Mouse (Mus musculus): ENCODE data around the gene Fam122c. TPM values are rescaled to one million over a fixed set of nuclear protein-coding genes. Genes with fewer than 3 reads are reported as not detected.
A peak's percentile ranks its signal among the peaks of the same experiment; 100 is the strongest.
"Not testable (repeated sequence)": the region's sequence is repeated elsewhere in the genome, so short reads cannot be mapped to it uniquely, and the experiment has no call there.

Gene Fam122c
- polyA plus RNA-seq, 1 experiment from 2014 or later: not detected

- no peaks in the 10 kb centered on the region for H3K36me3 ChIP-seq
- no peaks in the 10 kb centered on the region for H3K9me3 ChIP-seq (replicated peaks)
- no peak overlapping the region for H3K9ac ChIP-seq
- WGBS: 19% methylated on average over 10 of the region's 10 CpGs
- H3K4me2 ChIP-seq (replicated peaks): peak overlapping the region; percentile 73
- peak overlapping the region; percentile 57 for H3K4me3 ChIP-seq (replicated peaks)
- ATAC-seq (ENCODE audit: insufficient number of reproducible peaks, low FRiP score, low TSS enrichment, low read depth): no peak
- H3K4me1 ChIP-seq: 0 out of 2 replicates have a peak, but pooled peaks cover 6% of the 10 kb centered on the region
- no peaks in the 10 kb centered on the region for H3K27me3 ChIP-seq
- no peak overlapping the region; the same call in 1 of the 2 replicates for H3K27ac ChIP-seq (replicated peaks)
Observed at GRCm38 (mm10) chrX:53270063-53270432, 3.2 kb upstream of the Fam122c start.

DNA sequence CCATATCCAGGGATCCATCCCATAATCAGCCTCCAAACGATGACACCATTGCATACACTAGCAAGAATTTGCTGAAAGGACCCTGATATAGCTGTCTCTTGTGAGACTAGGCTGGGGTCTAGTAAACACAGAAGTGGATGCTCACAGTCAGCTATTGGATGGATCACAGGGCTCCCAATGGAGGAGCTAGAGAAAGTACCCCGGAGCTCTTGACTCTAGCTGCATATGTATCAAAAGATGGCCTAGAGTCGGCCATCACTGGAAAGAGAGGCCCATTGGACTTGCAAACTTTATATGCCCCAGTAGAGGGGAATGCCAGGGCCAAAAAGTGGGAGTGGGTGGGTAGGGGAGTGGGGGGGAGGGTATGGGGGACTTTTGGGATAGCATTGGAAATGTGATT lies 1.6 kb upstream of the Fam122c start:
- not testable (repeated sequence) for H3K9ac ChIP-seq; H3K36me3 ChIP-seq; H3K9me3 ChIP-seq (replicated peaks); H3K4me2 ChIP-seq (replicated peaks); H3K4me1 ChIP-seq; H3K4me3 ChIP-seq (replicated peaks); ATAC-seq (ENCODE audit: insufficient number of reproducible peaks, low FRiP score, low TSS enrichment, low read depth); H3K27ac ChIP-seq (replicated peaks); H3K27me3 ChIP-seq
- WGBS: 79% methylated on average over 3 of the region's 3 CpGs

DNA sequence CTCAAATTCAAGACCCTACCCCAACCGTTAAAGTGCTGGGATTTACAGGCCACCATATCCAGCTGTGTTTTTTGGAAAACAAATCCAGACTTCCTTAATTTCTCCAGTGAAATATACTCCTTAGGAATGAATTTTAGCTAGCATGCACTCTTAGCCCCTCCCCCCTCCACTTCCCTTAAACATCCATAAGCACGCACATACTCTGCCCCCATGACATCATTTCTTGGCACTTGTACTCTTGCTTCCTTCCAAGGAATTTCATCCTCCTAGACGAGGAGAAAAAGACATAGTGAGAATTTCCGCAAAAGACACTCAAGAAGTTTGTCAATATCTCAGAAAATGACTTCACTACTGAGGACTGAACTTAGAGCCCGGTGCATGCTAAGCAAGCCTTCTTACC lies 14.7 kb downstream of the Fam122c start:
- ATAC-seq (ENCODE audit: insufficient number of reproducible peaks, low FRiP score, low TSS enrichment, low read depth): no peak
- 61% methylated on average over 5 of the region's 5 CpGs for WGBS
- H3K9ac ChIP-seq: no peak overlapping the region
- H3K27ac ChIP-seq (replicated peaks): no peak overlapping the region
- H3K27me3 ChIP-seq: no peaks in the 10 kb centered on the region
- no peak overlapping the region for H3K4me3 ChIP-seq (replicated peaks)
- no peak overlapping the region for H3K4me2 ChIP-seq (replicated peaks)
- no peaks in the 10 kb centered on the region for H3K36me3 ChIP-seq
- H3K4me1 ChIP-seq: no peaks in the 10 kb centered on the region
- no peaks in the 10 kb centered on the region for H3K9me3 ChIP-seq (replicated peaks)

- H3K9me3 ChIP-seq (replicated peaks): no peaks in the 10 kb centered on the region
- no peak overlapping the region for H3K27ac ChIP-seq (replicated peaks)
- ATAC-seq (ENCODE audit: insufficient number of reproducible peaks, low FRiP score, low TSS enrichment, low read depth): no peak
- H3K27me3 ChIP-seq: no peaks in the 10 kb centered on the region
- 56% methylated on average over 2 of the region's 2 CpGs for WGBS
- no peak overlapping the region for H3K4me2 ChIP-seq (replicated peaks)
- no peaks in the 10 kb centered on the region for H3K36me3 ChIP-seq
- H3K4me1 ChIP-seq: no peaks in the 10 kb centered on the region
- H3K9ac ChIP-seq: no peak overlapping the region
- H3K4me3 ChIP-seq (replicated peaks): no peak overlapping the region
Observed at GRCm38 (mm10) chrX:53320564-53320963, 47.3 kb downstream of the Fam122c start.

DNA sequence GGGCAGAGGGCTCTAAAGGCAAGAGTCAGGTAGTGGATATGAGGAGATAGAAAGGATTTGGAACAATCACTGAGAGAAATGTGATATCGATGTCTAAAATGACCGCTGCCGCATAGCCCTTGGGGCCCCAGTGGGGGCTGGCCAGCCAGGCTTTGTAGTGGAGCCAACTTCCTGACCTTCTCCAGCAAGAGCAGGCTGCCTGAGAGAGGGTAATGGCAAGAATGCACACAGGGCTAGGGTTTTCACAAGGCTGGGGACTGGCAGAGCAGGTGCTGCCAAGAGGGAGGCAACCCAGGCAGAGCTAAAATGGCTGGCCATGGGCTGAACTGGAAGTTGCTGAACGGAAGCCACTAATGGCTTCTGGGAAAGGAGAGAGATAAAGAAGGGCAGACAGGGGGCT lies 47.9 kb downstream of the Fam122c start:
- WGBS: 62% methylated on average over 4 of the region's 4 CpGs

GRCm38 (mm10) chrX:53330396-53330795 lies 57.2 kb downstream of the Fam122c start:
- no peak for ATAC-seq (ENCODE audit: insufficient number of reproducible peaks, low FRiP score, low TSS enrichment, low read depth)
- Histone ChIP-seq H3K9me3 (replicated peaks) (no peaks in the 10 kb centered on the region), H3K27me3 (no peaks in the 10 kb centered on the region), H3K9ac (no peak overlapping the region), H3K4me3 (replicated peaks) (no peak overlapping the region), H3K4me2 (replicated peaks) (no peak overlapping the region), H3K36me3 (no peaks in the 10 kb centered on the region), H3K27ac (replicated peaks) (no peak overlapping the region), H3K4me1 (no peaks in the 10 kb centered on the region)
- WGBS: 85% methylated on average over 4 of the region's 4 CpGs

More for the DNA sequence above, 47.9 kb downstream of the Fam122c start:
- Histone ChIP-seq H3K27ac (replicated peaks) (no peak overlapping the region), H3K27me3 (no peaks in the 10 kb centered on the region), H3K4me3 (replicated peaks) (no peak overlapping the region), H3K4me1 (no peaks in the 10 kb centered on the region), H3K4me2 (replicated peaks) (no peak overlapping the region), H3K9me3 (replicated peaks) (no peaks in the 10 kb centered on the region), H3K36me3 (no peaks in the 10 kb centered on the region), H3K9ac (no peak overlapping the region)
- ATAC-seq (ENCODE audit: insufficient number of reproducible peaks, low FRiP score, low TSS enrichment, low read depth): no peak

DNA sequence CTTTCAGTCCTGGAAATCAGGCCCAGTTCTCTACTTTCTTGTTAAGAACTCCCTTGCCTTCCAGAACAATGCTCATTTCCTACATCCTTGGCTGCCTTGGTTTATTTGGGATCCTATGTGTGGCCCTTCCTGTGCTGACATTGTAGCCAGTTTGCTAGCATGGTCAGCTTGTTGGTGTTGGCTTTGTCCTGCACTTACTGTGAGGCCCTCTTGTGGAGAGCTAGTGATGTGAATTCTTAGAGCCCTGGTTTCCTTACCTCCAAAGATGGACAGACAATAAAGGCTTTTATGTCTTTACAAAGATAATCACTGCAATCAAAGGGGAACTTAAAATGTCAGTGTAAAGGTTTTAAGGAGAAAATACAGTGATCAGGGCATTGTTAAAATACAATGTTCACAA lies 64.1 kb downstream of the Fam122c start:
- H3K9ac ChIP-seq: no peak overlapping the region
- H3K9me3 ChIP-seq (replicated peaks): no peaks in the 10 kb centered on the region
- H3K36me3 ChIP-seq: no peaks in the 10 kb centered on the region
- H3K4me3 ChIP-seq (replicated peaks): no peak overlapping the region
- no peak overlapping the region for H3K4me2 ChIP-seq (replicated peaks)
- no peak overlapping the region for H3K27ac ChIP-seq (replicated peaks)
- H3K4me1 ChIP-seq: no peaks in the 10 kb centered on the region
- ATAC-seq (ENCODE audit: insufficient number of reproducible peaks, low FRiP score, low TSS enrichment, low read depth): no peak
- H3K27me3 ChIP-seq: no peaks in the 10 kb centered on the region

- Histone ChIP-seq H3K4me2 (replicated peaks) (no peak overlapping the region), H3K9ac (no peak overlapping the region), H3K4me3 (replicated peaks) (no peak overlapping the region), H3K36me3 (no peaks in the 10 kb centered on the region), H3K4me1 (no peaks in the 10 kb centered on the region), H3K27me3 (no peaks in the 10 kb centered on the region), H3K9me3 (replicated peaks) (no peaks in the 10 kb centered on the region), H3K27ac (replicated peaks) (no peak overlapping the region)
- WGBS: 69% methylated on average over 2 of the region's 2 CpGs
- no peak for ATAC-seq (ENCODE audit: insufficient number of reproducible peaks, low FRiP score, low TSS enrichment, low read depth)
Observed at GRCm38 (mm10) chrX:53341531-53341930, 68.3 kb downstream of the Fam122c start.

DNA sequence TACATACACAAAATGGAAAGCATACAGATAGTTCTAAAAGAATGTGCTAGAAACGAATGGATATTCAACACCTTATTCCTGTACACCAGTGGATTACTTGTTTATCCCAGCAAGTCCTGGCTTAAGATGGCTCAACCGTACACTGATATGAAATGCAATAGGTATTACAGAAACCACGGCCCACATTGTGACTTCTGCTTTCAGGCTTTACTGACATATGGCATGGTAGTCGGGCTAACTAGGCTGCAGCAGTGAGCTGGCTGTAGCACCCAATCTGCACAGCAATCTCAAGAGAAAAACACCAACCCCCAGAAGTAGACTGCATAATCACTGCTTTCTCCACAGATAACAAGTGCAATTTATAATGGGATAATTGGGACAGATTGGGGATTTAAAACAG lies 75.2 kb downstream of the Fam122c start:
- H3K4me1 ChIP-seq: no peaks in the 10 kb centered on the region
- H3K27ac ChIP-seq (replicated peaks): no peak overlapping the region
- H3K4me3 ChIP-seq (replicated peaks): no peak overlapping the region
- no peak for ATAC-seq (ENCODE audit: insufficient number of reproducible peaks, low FRiP score, low TSS enrichment, low read depth)
- WGBS: 92% methylated on average over 4 of the region's 4 CpGs
- no peaks in the 10 kb centered on the region for H3K27me3 ChIP-seq
- H3K9me3 ChIP-seq (replicated peaks): no peaks in the 10 kb centered on the region
- H3K36me3 ChIP-seq: no peaks in the 10 kb centered on the region
- H3K4me2 ChIP-seq (replicated peaks): no peak overlapping the region
- no peak overlapping the region for H3K9ac ChIP-seq

- H3K9me3 ChIP-seq (replicated peaks): no peaks in the 10 kb centered on the region
- no peaks in the 10 kb centered on the region for H3K4me1 ChIP-seq
- WGBS: 84% methylated on average over 7 of the region's 7 CpGs
- no peak for ATAC-seq (ENCODE audit: insufficient number of reproducible peaks, low FRiP score, low TSS enrichment, low read depth)
- no peak overlapping the region for H3K27ac ChIP-seq (replicated peaks)
- no peaks in the 10 kb centered on the region for H3K36me3 ChIP-seq
- no peak overlapping the region for H3K9ac ChIP-seq
- H3K4me2 ChIP-seq (replicated peaks): no peak overlapping the region
- H3K4me3 ChIP-seq (replicated peaks): no peak overlapping the region
- no peaks in the 10 kb centered on the region for H3K27me3 ChIP-seq
Observed at GRCm38 (mm10) chrX:53364668-53365383, 91.6 kb downstream of the Fam122c start.

GRCm38 (mm10) chrX:53369534-53370365 lies 96.5 kb downstream of the Fam122c start:
- H3K9me3 ChIP-seq (replicated peaks): no peaks in the 10 kb centered on the region
- H3K9ac ChIP-seq: peak overlapping the region; percentile 55
- WGBS: 13% methylated on average over 23 of the region's 25 CpGs
- no peaks in the 10 kb centered on the region for H3K4me1 ChIP-seq
- H3K36me3 ChIP-seq: no peaks in the 10 kb centered on the region
- no peaks in the 10 kb centered on the region for H3K27me3 ChIP-seq
- H3K4me3 ChIP-seq (replicated peaks): peak overlapping the region; percentile 61
- peak overlapping the region; percentile 83 for H3K27ac ChIP-seq (replicated peaks)
- peak; percentile 57 for ATAC-seq (ENCODE audit: insufficient number of reproducible peaks, low FRiP score, low TSS enrichment, low read depth)
- H3K4me2 ChIP-seq (replicated peaks): peak overlapping the region; percentile 54
